Mouse (Mus musculus): ENCODE measurements around the gene Cd5l. TPM values are rescaled to one million over a fixed set of nuclear protein-coding genes. Genes with fewer than 3 reads are reported as not detected.

The Cd5l gene
- polyA plus RNA-seq, 1 experiment from 2014 or later: not detected

DNA sequence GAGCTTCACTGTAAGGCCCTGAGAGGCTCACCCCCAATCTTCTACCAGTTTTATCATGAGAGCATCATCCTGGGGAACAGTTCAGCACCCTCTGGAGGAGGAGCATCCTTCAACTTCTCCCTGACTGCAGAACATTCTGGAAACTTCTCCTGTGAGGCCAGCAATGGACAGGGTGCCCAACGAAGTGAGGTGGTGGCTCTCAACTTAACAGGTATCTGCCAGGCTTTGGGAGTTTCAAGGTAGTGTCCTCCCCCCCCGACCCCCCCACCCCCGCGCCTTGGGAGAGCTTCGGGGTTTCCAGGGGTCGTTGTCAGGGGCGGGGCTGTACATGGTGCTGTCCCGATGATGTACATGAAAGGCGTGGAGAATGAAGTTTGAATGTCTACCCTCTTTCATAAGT lies 27.4 kb downstream of the Cd5l start:
- 85% methylated on average over 9 of the region's 9 CpGs for WGBS
- DNase-seq (no peak), ATAC-seq (ENCODE audit: low FRiP score, low TSS enrichment) (no peak)
- Histone ChIP-seq H3K4me1 (ENCODE audit: control insufficient read depth, insufficient read depth, low read length) (no peaks in the 10 kb centered on the region), H3K36me3 (ENCODE audit: control insufficient read depth, insufficient read depth, low read length) (no peaks in the 10 kb centered on the region), H3K27me3 (ENCODE audit: control insufficient read depth, insufficient read depth, low read length) (no peaks in the 10 kb centered on the region), H3K9me3 (ENCODE audit: control insufficient read depth, low read length) (no peaks in the 10 kb centered on the region), H3K4me3 (replicated peaks; ENCODE audit: low read depth, low read length) (no peak overlapping the region), H3K27ac (replicated peaks; ENCODE audit: low read depth, low read length) (no peak overlapping the region), H3K9ac (replicated peaks; ENCODE audit: low read length) (no peak overlapping the region), H3K4me2 (ENCODE audit: low read length) (no peak overlapping the region)

DNA sequence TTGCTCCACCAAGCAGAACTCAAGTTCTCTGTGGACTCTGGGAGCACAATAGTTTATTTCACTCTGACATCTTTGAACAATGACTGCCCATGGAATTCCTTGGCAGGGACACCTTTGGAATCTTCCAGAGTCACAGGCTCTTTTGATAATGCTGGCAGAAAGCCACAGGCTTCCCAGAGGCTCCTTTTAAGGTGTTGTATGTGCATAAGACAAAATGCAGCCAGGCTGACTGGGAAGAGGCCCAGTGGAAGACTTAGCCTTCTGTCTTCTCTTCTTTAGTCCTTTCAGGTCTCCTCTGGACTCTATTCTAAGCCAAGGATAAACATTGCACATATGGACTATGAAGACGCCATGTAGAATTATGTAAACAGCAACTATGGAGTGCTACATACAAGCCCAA lies 33.3 kb downstream of the Cd5l start:
- Histone ChIP-seq H3K36me3 (ENCODE audit: control insufficient read depth, insufficient read depth, low read length) (no peaks in the 10 kb centered on the region), H3K9ac (replicated peaks; ENCODE audit: low read length) (no peak overlapping the region), H3K27me3 (ENCODE audit: control insufficient read depth, insufficient read depth, low read length) (no peaks in the 10 kb centered on the region), H3K4me1 (ENCODE audit: control insufficient read depth, insufficient read depth, low read length) (no peaks in the 10 kb centered on the region), H3K9me3 (ENCODE audit: control insufficient read depth, low read length) (no peaks in the 10 kb centered on the region), H3K4me2 (ENCODE audit: low read length) (no peak overlapping the region), H3K27ac (replicated peaks; ENCODE audit: low read depth, low read length) (no peak overlapping the region), H3K4me3 (replicated peaks; ENCODE audit: low read depth, low read length) (no peak overlapping the region)
- ATAC-seq (ENCODE audit: low FRiP score, low TSS enrichment) (no peak), DNase-seq (no peak)
- 79% methylated on average over 1 of the region's 1 CpGs for WGBS

DNA sequence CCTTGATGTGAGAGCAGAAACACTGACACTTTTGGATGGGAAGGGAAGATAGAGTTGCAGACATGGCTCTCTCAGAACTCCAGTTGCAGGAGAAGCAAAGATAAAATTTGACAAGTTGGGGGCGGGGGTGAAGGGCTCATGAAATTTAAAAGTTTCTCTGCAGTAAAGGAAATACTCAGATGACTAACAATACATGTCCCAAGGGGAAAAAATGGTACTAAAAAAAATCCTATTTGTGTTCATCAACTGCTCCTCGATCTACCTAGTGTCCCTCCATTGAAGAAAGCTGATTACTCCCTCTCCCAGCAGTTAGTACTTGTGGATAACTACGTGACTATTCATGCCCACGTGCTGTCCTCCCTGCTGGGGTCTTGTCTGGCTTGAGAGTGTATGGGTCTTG lies 41.1 kb downstream of the Cd5l start:
- DNase-seq (no peak), ATAC-seq (ENCODE audit: low FRiP score, low TSS enrichment) (no peak)
- Histone ChIP-seq H3K36me3 (ENCODE audit: control insufficient read depth, insufficient read depth, low read length) (no peaks in the 10 kb centered on the region), H3K27me3 (ENCODE audit: control insufficient read depth, insufficient read depth, low read length) (no peaks in the 10 kb centered on the region), H3K27ac (replicated peaks; ENCODE audit: low read depth, low read length) (no peak overlapping the region), H3K4me3 (replicated peaks; ENCODE audit: low read depth, low read length) (no peak overlapping the region), H3K9ac (replicated peaks; ENCODE audit: low read length) (no peak overlapping the region), H3K9me3 (ENCODE audit: control insufficient read depth, low read length) (no peaks in the 10 kb centered on the region), H3K4me1 (ENCODE audit: control insufficient read depth, insufficient read depth, low read length) (no peaks in the 10 kb centered on the region), H3K4me2 (ENCODE audit: low read length) (no peak overlapping the region)
- 62% methylated on average over 4 of the region's 4 CpGs for whole genome bisulfite sequencing

DNA sequence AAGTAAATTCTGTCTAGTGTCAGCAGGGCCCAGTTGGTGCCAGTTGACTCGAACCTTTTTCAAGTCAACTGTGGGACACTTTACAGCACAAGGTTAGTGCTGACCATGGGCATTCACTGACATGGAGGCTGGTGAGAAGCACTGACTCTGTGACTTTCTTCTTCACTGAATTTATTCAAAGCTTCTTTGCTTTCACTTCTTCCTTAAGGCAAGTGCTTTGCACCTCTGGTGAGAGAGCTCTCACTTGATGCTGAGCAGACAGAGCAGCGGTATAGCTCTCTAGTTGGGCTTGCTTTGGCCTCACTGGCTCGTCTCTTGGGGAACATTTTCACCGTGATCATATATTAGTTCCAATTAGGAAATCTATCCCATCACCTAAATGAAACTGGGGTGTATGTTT lies 42.2 kb downstream of the Cd5l start:
- no peak for DNase-seq
- Histone ChIP-seq H3K27me3 (ENCODE audit: control insufficient read depth, insufficient read depth, low read length) (no peaks in the 10 kb centered on the region), H3K36me3 (ENCODE audit: control insufficient read depth, insufficient read depth, low read length) (no peaks in the 10 kb centered on the region), H3K27ac (replicated peaks; ENCODE audit: low read depth, low read length) (no peak overlapping the region), H3K4me1 (ENCODE audit: control insufficient read depth, insufficient read depth, low read length) (no peaks in the 10 kb centered on the region), H3K9me3 (ENCODE audit: control insufficient read depth, low read length) (no peaks in the 10 kb centered on the region), H3K4me2 (ENCODE audit: low read length) (no peak overlapping the region), H3K9ac (replicated peaks; ENCODE audit: low read length) (no peak overlapping the region), H3K4me3 (replicated peaks; ENCODE audit: low read depth, low read length) (no peak overlapping the region)
- no peak for ATAC-seq (ENCODE audit: low FRiP score, low TSS enrichment)
- 80% methylated on average over 4 of the region's 4 CpGs for WGBS

DNA sequence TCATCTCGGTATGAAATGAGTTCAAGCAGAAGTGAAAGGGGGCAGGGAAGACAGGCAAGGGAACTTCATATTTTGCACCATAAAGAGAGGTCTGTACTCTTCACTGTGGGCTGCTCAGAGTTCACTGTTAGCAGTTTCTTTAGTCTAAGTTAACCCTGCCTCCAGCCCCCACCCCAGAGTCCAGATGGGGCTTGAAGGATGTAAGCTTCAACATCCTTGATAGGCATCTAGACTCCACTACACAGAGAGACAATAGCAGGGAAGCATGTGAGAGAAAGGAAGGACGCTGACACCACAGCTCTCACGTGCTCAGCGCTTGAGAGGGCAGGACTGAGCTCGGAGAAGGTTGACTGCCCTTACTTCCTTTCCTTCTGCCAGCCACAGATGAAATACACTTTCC lies 43.6 kb downstream of the Cd5l start:
- no peaks in the 10 kb centered on the region for H3K4me1 ChIP-seq (ENCODE audit: control insufficient read depth, insufficient read depth, low read length)
- no peak overlapping the region for H3K27ac ChIP-seq (replicated peaks; ENCODE audit: low read depth, low read length)
- H3K4me2 ChIP-seq (ENCODE audit: low read length): no peak overlapping the region
- ATAC-seq (ENCODE audit: low FRiP score, low TSS enrichment) (no peak), DNase-seq (no peak)
- 64% methylated on average over 5 of the region's 5 CpGs for WGBS
- H3K9ac ChIP-seq (replicated peaks; ENCODE audit: low read length): no peak overlapping the region
- H3K9me3 ChIP-seq (ENCODE audit: control insufficient read depth, low read length): no peaks in the 10 kb centered on the region
- H3K27me3 ChIP-seq (ENCODE audit: control insufficient read depth, insufficient read depth, low read length): no peaks in the 10 kb centered on the region
- no peak overlapping the region for H3K4me3 ChIP-seq (replicated peaks; ENCODE audit: low read depth, low read length)
- H3K36me3 ChIP-seq (ENCODE audit: control insufficient read depth, insufficient read depth, low read length): no peaks in the 10 kb centered on the region

DNA sequence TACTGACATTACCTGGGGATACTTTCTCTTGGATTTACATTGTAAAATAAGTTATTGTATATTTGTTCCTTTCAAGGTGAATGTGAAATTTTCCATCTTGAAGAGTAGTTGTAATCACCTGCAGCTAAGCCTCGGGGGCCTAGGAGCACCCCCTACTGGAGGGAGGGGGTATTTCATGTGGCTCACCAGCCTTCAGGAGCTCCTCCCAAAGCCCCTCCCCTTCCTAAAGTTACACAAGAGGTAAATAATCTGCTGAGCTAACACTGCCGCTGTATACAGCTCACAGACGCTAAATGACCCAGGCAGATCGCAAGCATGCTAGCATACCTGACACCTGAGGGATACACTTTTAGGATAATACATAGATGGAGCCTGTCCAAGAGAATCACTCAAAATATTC lies 50.5 kb downstream of the Cd5l start:
- H3K36me3 ChIP-seq (ENCODE audit: control insufficient read depth, insufficient read depth, low read length): no peaks in the 10 kb centered on the region
- H3K4me3 ChIP-seq (replicated peaks; ENCODE audit: low read depth, low read length): no peak overlapping the region
- H3K9me3 ChIP-seq (ENCODE audit: control insufficient read depth, low read length): no peaks in the 10 kb centered on the region
- H3K4me1 ChIP-seq (ENCODE audit: control insufficient read depth, insufficient read depth, low read length): no peaks in the 10 kb centered on the region
- DNase-seq (peak; percentile 5), ATAC-seq (ENCODE audit: low FRiP score, low TSS enrichment) (no peak)
- no peak overlapping the region for H3K27ac ChIP-seq (replicated peaks; ENCODE audit: low read depth, low read length)
- no peaks in the 10 kb centered on the region for H3K27me3 ChIP-seq (ENCODE audit: control insufficient read depth, insufficient read depth, low read length)
- H3K4me2 ChIP-seq (ENCODE audit: low read length): no peak overlapping the region
- H3K9ac ChIP-seq (replicated peaks; ENCODE audit: low read length): no peak overlapping the region
- WGBS: 20% methylated on average over 4 of the region's 4 CpGs

DNA sequence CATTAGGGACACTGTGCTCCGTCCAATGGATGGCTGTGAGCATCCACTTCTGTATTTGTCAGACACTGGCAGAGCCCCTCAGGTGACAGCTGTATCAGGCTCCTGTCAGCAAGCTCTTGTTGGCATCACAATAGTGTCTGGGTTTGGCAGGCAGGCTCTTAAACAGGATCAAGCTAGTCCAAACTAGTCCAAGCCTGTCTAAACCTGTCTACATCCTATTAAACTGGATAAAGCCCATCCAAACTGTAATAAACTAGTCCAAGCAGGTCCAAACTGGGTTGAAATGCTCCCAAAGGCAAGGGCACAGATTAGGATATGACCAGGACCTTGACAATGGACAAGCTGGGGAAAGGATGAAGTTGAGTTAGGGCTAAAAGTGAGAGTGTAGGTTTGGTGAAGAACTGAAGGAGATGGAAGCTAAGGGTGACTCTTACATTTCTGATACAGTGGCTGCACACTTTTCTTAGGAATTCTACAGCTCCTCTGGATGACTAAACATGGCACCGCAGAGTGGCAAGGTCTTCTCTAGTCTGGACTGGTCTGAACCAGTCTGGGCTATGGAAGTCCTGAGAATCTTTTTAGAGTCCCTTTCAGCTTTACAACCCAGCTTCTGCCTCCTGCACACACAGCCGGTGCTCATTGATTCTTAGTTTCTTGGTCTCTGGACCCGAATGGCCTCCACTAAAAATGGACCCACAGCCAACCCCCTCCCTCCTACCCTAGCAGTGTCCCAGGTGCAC lies 51.7 kb downstream of the Cd5l start:
- Histone ChIP-seq H3K36me3 (ENCODE audit: control insufficient read depth, insufficient read depth, low read length) (no peaks in the 10 kb centered on the region), H3K9me3 (ENCODE audit: control insufficient read depth, low read length) (no peaks in the 10 kb centered on the region), H3K4me2 (ENCODE audit: low read length) (no peak overlapping the region), H3K27me3 (ENCODE audit: control insufficient read depth, insufficient read depth, low read length) (no peaks in the 10 kb centered on the region), H3K9ac (replicated peaks; ENCODE audit: low read length) (no peak overlapping the region), H3K4me3 (replicated peaks; ENCODE audit: low read depth, low read length) (no peak overlapping the region), H3K27ac (replicated peaks; ENCODE audit: low read depth, low read length) (no peak overlapping the region), H3K4me1 (ENCODE audit: control insufficient read depth, insufficient read depth, low read length) (no peaks in the 10 kb centered on the region)
- no peak for DNase-seq
- ATAC-seq (ENCODE audit: low FRiP score, low TSS enrichment): no peak
- 76% methylated on average over 4 of the region's 4 CpGs for WGBS

DNA sequence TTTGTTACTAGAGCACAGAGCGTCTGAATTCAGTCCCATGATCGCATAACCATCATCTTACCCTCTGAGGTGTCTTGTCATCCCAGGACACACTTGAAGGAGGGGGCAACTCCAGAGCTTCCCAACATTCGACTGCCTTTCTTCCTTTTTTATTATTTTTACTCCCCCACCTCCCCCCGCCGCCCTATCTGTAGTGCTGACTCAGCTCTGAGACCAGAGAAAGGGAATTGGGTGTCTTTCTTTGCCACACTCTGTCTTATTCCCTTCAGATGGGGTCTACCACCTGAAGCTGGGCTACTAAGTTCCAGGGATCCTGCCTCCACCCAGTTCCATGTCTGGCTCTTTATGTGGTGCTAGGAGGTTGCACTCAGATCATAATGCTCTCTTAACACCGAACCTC lies 52.9 kb downstream of the Cd5l start:
- Histone ChIP-seq H3K9ac (replicated peaks; ENCODE audit: low read length) (no peak overlapping the region), H3K27me3 (ENCODE audit: control insufficient read depth, insufficient read depth, low read length) (no peaks in the 10 kb centered on the region), H3K4me3 (replicated peaks; ENCODE audit: low read depth, low read length) (no peak overlapping the region), H3K27ac (replicated peaks; ENCODE audit: low read depth, low read length) (no peak overlapping the region), H3K4me2 (ENCODE audit: low read length) (no peak overlapping the region), H3K36me3 (ENCODE audit: control insufficient read depth, insufficient read depth, low read length) (no peaks in the 10 kb centered on the region), H3K4me1 (ENCODE audit: control insufficient read depth, insufficient read depth, low read length) (no peaks in the 10 kb centered on the region), H3K9me3 (ENCODE audit: control insufficient read depth, low read length) (no peaks in the 10 kb centered on the region)
- 80% methylated on average over 6 of the region's 6 CpGs for WGBS
- DNase-seq (no peak), ATAC-seq (ENCODE audit: low FRiP score, low TSS enrichment) (no peak)

DNA sequence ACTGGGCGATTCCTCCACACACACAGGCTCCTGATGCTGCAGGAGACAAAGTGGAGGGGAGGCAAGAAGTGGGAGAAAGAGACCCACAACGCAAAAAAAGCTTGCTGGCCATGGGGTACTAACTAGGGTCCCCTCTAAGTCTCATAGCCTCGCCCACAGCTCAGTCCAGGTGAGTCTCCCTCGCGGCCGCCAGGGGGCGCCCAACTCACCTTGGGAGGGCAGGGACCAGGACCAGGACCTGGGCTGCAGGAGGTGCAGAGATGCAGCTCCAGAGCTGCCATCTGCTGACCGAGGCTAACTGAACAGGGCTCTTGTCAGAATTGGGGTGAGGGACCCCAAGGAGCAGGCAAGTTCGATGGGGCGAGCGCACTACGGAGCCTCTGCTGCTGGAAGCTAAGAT lies 53.5 kb downstream of the Cd5l start:
- no peaks in the 10 kb centered on the region for H3K4me1 ChIP-seq (ENCODE audit: control insufficient read depth, insufficient read depth, low read length)
- no peak overlapping the region for H3K4me3 ChIP-seq (replicated peaks; ENCODE audit: low read depth, low read length)
- H3K9ac ChIP-seq (replicated peaks; ENCODE audit: low read length): no peak overlapping the region
- no peak overlapping the region for H3K27ac ChIP-seq (replicated peaks; ENCODE audit: low read depth, low read length)
- H3K4me2 ChIP-seq (ENCODE audit: low read length): no peak overlapping the region
- no peaks in the 10 kb centered on the region for H3K36me3 ChIP-seq (ENCODE audit: control insufficient read depth, insufficient read depth, low read length)
- DNase-seq (peak; percentile 76), ATAC-seq (ENCODE audit: low FRiP score, low TSS enrichment) (peak; percentile 46; the same call in 1 of the 2 replicates)
- no peaks in the 10 kb centered on the region for H3K9me3 ChIP-seq (ENCODE audit: control insufficient read depth, low read length)
- 11% methylated on average over 12 of the region's 12 CpGs for WGBS
- no peaks in the 10 kb centered on the region for H3K27me3 ChIP-seq (ENCODE audit: control insufficient read depth, insufficient read depth, low read length)
